Mouse (Mus musculus) cortical plate, adult 2 months (tissue): ENCODE data around the gene B3galnt2.

Experiments used
- CTCF ChIP-seq: fragments of 200-500 bp; IDR thresholded peaks from 2 replicates; pipeline ENCODE4 v1.5.1; 2011; ENCODE audit warnings: mild to moderate bottlenecking, control low read depth, low read length; ENCODE audit not compliant: insufficient read depth; ENCODE audit errors: extremely low read depth
- POLR2A ChIP-seq: fragments of 200-500 bp; IDR thresholded peaks from 2 replicates; pipeline ENCODE4 v1.6.1; 2011; ENCODE audit warnings: mild to moderate bottlenecking, low read length, control low read depth; ENCODE audit not compliant: insufficient read depth; ENCODE audit errors: extremely low read depth

- TF ChIP-seq CTCF, result no peak
- no peak for TF ChIP-seq POLR2A
These were observed 60.3 kb downstream of the B3galnt2 start for GRCm38 (mm10) chr13:14014540-14014939.
